Mouse (Mus musculus): ENCODE data around the gene 5330417H12Rik. TPM values are rescaled to one million over a fixed set of nuclear protein-coding genes. Genes with fewer than 3 reads are reported as not detected.

5330417H12Rik gene
- total RNA-seq, 2 experiments from 2014 or later = not detected

GRCm38 (mm10) chr7:107628383-107628782, 3.4 kb upstream of the 5330417H12Rik start:
- no peak for DNase-seq (ENCODE audit: low spot score)

- DNase-seq (ENCODE audit: low spot score) = peak; percentile 34
These were observed 820 bp upstream of the 5330417H12Rik start for GRCm38 (mm10) chr7:107625781-107626180.

- no peak for DNase-seq (ENCODE audit: low spot score)
These were observed 529 bp downstream of the 5330417H12Rik start for GRCm38 (mm10) chr7:107624432-107624831.

GRCm38 (mm10) chr7:107620137-107620536, 4.8 kb downstream of the 5330417H12Rik start:
- DNase-seq (ENCODE audit: low spot score) = no peak

GRCm38 (mm10) chr7:107619225-107619624, 5.7 kb downstream of the 5330417H12Rik start:
- no peak for DNase-seq (ENCODE audit: low spot score)

- no peak for DNase-seq (ENCODE audit: low spot score)
These were observed 6.7 kb downstream of the 5330417H12Rik start for GRCm38 (mm10) chr7:107618028-107618992.

- DNase-seq (ENCODE audit: low spot score) = no peak
These were observed 14.1 kb downstream of the 5330417H12Rik start for GRCm38 (mm10) chr7:107610880-107611279.

GRCm38 (mm10) chr7:107609622-107610255, 15.2 kb downstream of the 5330417H12Rik start:
- DNase-seq (ENCODE audit: low spot score) = no peak

- DNase-seq (ENCODE audit: low spot score) = no peak
These were observed 17.2 kb downstream of the 5330417H12Rik start for GRCm38 (mm10) chr7:107607766-107608165.

GRCm38 (mm10) chr7:107602913-107603312, 22.0 kb downstream of the 5330417H12Rik start:
- DNase-seq (ENCODE audit: low spot score) = no peak

GRCm38 (mm10) chr7:107602505-107602904, 22.5 kb downstream of the 5330417H12Rik start:
- no peak for DNase-seq (ENCODE audit: low spot score)

- DNase-seq (ENCODE audit: low spot score) = no peak
These were observed 24.3 kb downstream of the 5330417H12Rik start for GRCm38 (mm10) chr7:107600651-107601050.

- DNase-seq (ENCODE audit: low spot score) = no peak
These were observed 27.0 kb downstream of the 5330417H12Rik start for GRCm38 (mm10) chr7:107597956-107598355.

GRCm38 (mm10) chr7:107596753-107597152, 28.2 kb downstream of the 5330417H12Rik start:
- no peak for DNase-seq (ENCODE audit: low spot score)

GRCm38 (mm10) chr7:107595426-107595825, 29.5 kb downstream of the 5330417H12Rik start:
- no peak for DNase-seq (ENCODE audit: low spot score)

GRCm38 (mm10) chr7:107594857-107595402, 30.0 kb downstream of the 5330417H12Rik start, which contains the start of gene Ppfibp2:
Ppfibp2 (plus strand) TSS chr7:107595207.
- DNase-seq (ENCODE audit: low spot score) = peak; percentile 95

- DNase-seq (ENCODE audit: low spot score) = peak; percentile 59
These were observed 30.6 kb downstream of the 5330417H12Rik start for GRCm38 (mm10) chr7:107594325-107594856.

- peak; percentile 49 for DNase-seq (ENCODE audit: low spot score)
These were observed 31.1 kb downstream of the 5330417H12Rik start for GRCm38 (mm10) chr7:107593904-107594303.

- DNase-seq (ENCODE audit: low spot score) = peak; percentile 78
These were observed 32.3 kb downstream of the 5330417H12Rik start for GRCm38 (mm10) chr7:107592641-107593040.

GRCm38 (mm10) chr7:107574276-107574675, 50.7 kb downstream of the 5330417H12Rik start:
- no peak for DNase-seq (ENCODE audit: low spot score)

All from gastrocnemius, adult 18-20 months (tissue).